ENCODE assay signal across 13 mouse cellular contexts in genomic region chr14:122992937-122993336, GRCm38 (mm10). TPM values are rescaled to one million over a fixed set of nuclear protein-coding genes. Genes with fewer than 3 reads are reported as not detected.
DNase-seq lines count a peak whose midpoint lies in the region; ATAC-seq lines count a peak whose summit lies in the region.
"Had no signal": no experiment of that assay in that cellular context is flagged by ENCODE, and none has a peak within 500 bp of the region (broad histone marks: within the 10 kb centered on the region; RNA-seq: fewer than 3 reads in every experiment).

No protein-coding gene starts in this region.

- H3K9me3 ChIP-seq in kidney, embryonic 16.5 days (ENCODE audit: low read length) = no peaks in the 10 kb centered on the region
- no peaks in the 10 kb centered on the region for H3K9me3 ChIP-seq in liver, embryonic 16.5 days (replicated peaks; ENCODE audit: control insufficient read depth, low read length)
- H3K9me3 ChIP-seq: heart, embryonic 13.5 days; midbrain, embryonic 12.5 days had no signal

- H3K36me3 ChIP-seq in kidney, embryonic 16.5 days (ENCODE audit: insufficient read depth, low read length) = no peaks in the 10 kb centered on the region
- H3K36me3 ChIP-seq in liver, embryonic 16.5 days (ENCODE audit: control insufficient read depth, insufficient read depth) = no peaks in the 10 kb centered on the region
- H3K36me3 ChIP-seq: heart, embryonic 13.5 days; midbrain, embryonic 12.5 days had no signal

- DNase-seq in kidney, postnatal 25 days = no peak
- DNase-seq in CD4-positive, CD25-positive, alpha-beta regulatory T cell, adult 2 months (ENCODE audit: low read depth, low spot score) = peak; percentile 50
- no peak for DNase-seq in urinary bladder, postnatal 25 days (ENCODE audit: low spot score)
- DNase-seq in cerebellum, adult 18-20 months = no peak
- DNase-seq in heart, adult 9 months (ENCODE audit: low spot score in 2 of 2) = no peak
- DNase-seq: cerebellum, postnatal 25 days; thymus, adult 2 months had no signal

- H3K4me3 ChIP-seq in kidney, embryonic 16.5 days (ENCODE audit: low read length) = no peak overlapping the region
- no peak overlapping the region for H3K4me3 ChIP-seq in liver, embryonic 16.5 days (ENCODE audit: low read depth, low read length)
- H3K4me3 ChIP-seq: heart, embryonic 13.5 days; midbrain, embryonic 12.5 days had no signal

- no peaks in the 10 kb centered on the region for H3K4me1 ChIP-seq in kidney, embryonic 16.5 days (ENCODE audit: insufficient read depth, low read length)
- no peaks in the 10 kb centered on the region for H3K4me1 ChIP-seq in liver, embryonic 16.5 days (ENCODE audit: control insufficient read depth, low read depth, low read length)
- H3K4me1 ChIP-seq: heart, embryonic 13.5 days; midbrain, embryonic 12.5 days had no signal

- no peak overlapping the region for H3K4me2 ChIP-seq in kidney, embryonic 16.5 days (replicated peaks; ENCODE audit: low read depth, low read length)
- no peak overlapping the region for H3K4me2 ChIP-seq in liver, embryonic 16.5 days (ENCODE audit: low read depth, low read length)
- H3K4me2 ChIP-seq: heart, embryonic 13.5 days; midbrain, embryonic 12.5 days had no signal

- H3K9ac ChIP-seq in kidney, embryonic 16.5 days (replicated peaks; ENCODE audit: low read length) = no peak overlapping the region
- H3K9ac ChIP-seq in liver, embryonic 16.5 days (ENCODE audit: low read depth, low read length) = no peak overlapping the region
- H3K9ac ChIP-seq: heart, embryonic 13.5 days; midbrain, embryonic 12.5 days had no signal

- 56% methylated on average over 6 of the region's 6 CpGs for WGBS in kidney, embryonic 16.5 days
- 61% methylated on average over 6 of the region's 6 CpGs for WGBS in liver, embryonic 16.5 days (ENCODE audit: insufficient replicate concordance)

- 0 out of 2 replicates have a peak, but pooled peaks have one; percentile 54 for ATAC-seq in kidney, embryonic 16.5 days (ENCODE audit: low FRiP score, low TSS enrichment)
- ATAC-seq in granulocyte monocyte progenitor cell, adult 5-6 weeks (replicated peaks; ENCODE audit: poor library complexity, severe bottlenecking) = peak; percentile 14
- peak; percentile 22; the same call in 1 of the 2 replicates for ATAC-seq in liver, embryonic 16.5 days (ENCODE audit: low read depth)
- ATAC-seq: activated CD4-positive, CD25-positive, alpha-beta regulatory T cell, adult 4 months had no signal

- no peak overlapping the region for H3K27ac ChIP-seq in kidney, embryonic 16.5 days (ENCODE audit: low read length)
- H3K27ac ChIP-seq in liver, embryonic 16.5 days (ENCODE audit: low read length) = no peak overlapping the region
- H3K27ac ChIP-seq: heart, embryonic 13.5 days; midbrain, embryonic 12.5 days had no signal

- H3K27me3 ChIP-seq in kidney, embryonic 16.5 days (ENCODE audit: insufficient read depth, low read length) = no peaks in the 10 kb centered on the region
- H3K27me3 ChIP-seq in liver, embryonic 16.5 days (ENCODE audit: control insufficient read depth, insufficient read depth, low read depth, low read length) = no peaks in the 10 kb centered on the region

RNA-seq across cellular contexts. Expression of gene Tmtc4, which starts 9.1 kb away (rescaled TPM):
- polyA plus RNA-seq in kidney, embryonic 16.5 days (2015; fragmentation: Nextera tagmentation; extraction: Ambion mirVana) = 36.6 and 37.4 TPM in 2 replicates
- total RNA-seq in granulocyte monocyte progenitor cell, adult 5-6 weeks (2014; fragmentation: Nextera tagmentation) = 2.8 and 6.3 TPM in 2 replicates
- total RNA-seq in granulocyte monocyte progenitor cell, adult 5-6 weeks (2017) = 8.5 and 13.2 TPM in 2 replicates
- 1.8 and 2.3 TPM in 2 replicates for polyA plus RNA-seq in liver, embryonic 16.5 days (2015; fragmentation: Nextera tagmentation; extraction: Ambion mirVana)

Comparison
In these comparisons a context has a peak if more than half of its experiments do, and no peak if none do; other contexts are left out.
1. RNA of gene Tmtc4, which starts 9.1 kb away (polyA plus RNA-seq): 36.6 to 37.4 TPM in kidney, embryonic 16.5 days; 1.8 to 2.3 TPM in liver, embryonic 16.5 days; every median in the first group is over 10 times any median in the second.
2. Peak in every context shown above with its lines, with median percentiles within 50 percentile points of each other: ATAC-seq.